Mouse (Mus musculus): Measurements from ENCODE around the gene Rtn4rl2. TPM values are rescaled to one million over a fixed set of nuclear protein-coding genes. Genes with fewer than 3 reads are reported as not detected.

The Rtn4rl2 gene
- total RNA-seq, 2 experiments from 2014 or later: 99.5 to 113 TPM

GRCm38 (mm10) chr2:84822552-84822951 lies 64.0 kb downstream of the Rtn4rl2 start, which contains the start of gene Smtnl1:
TSS of gene Smtnl1 (minus strand) at chr2:84822652.
- Histone ChIP-seq H3K4me3 (no peak within 1 kb of the TSS), H3K27ac (no peak within 1 kb of the TSS)
- no peak for TF ChIP-seq CTCF (IDR thresholded peaks at IDR 0.05)
- intact Hi-C loops (cut with DNase I): no loop called here
- DNase-seq (ENCODE audit: extremely low spot score in 1 of 2, low spot score in 2 of 2): no peak

Small RNAs within 50 kb of the gene (microRNA-seq; reads per million reads assigned to microRNA genes)
- 0 reads per million in 2 experiments for gene Gm24332

Other genes starting within 250 kb of the Rtn4rl2 start
- gene Ctnnd1, start 235.9 kb downstream of the Rtn4rl2 start, total RNA-seq (2021): 10 to 100 TPM; 65.1 to 70.2 TPM
- gene Btbd18, start 227.6 kb downstream of the Rtn4rl2 start, total RNA-seq (2021): not detected
- 10 to 100 TPM; 27.4 to 33.3 TPM for gene Selenoh, start 215.9 kb downstream of the Rtn4rl2 start, total RNA-seq (2021)
- 1 to 10 TPM; 7.6 to 9.6 TPM for gene Gm28635, start 208.7 kb downstream of the Rtn4rl2 start, total RNA-seq (2021)
- 10 to 100 TPM; 30.7 to 30.9 TPM for gene Med19, start 208.3 kb downstream of the Rtn4rl2 start, total RNA-seq (2021)
- 100 to 1,000 TPM; 224 to 239 TPM for gene Tmx2, start 207.6 kb downstream of the Rtn4rl2 start, total RNA-seq (2021)
- 10 to 100 TPM; 48.8 to 49.9 TPM for gene Zdhhc5, start 171.5 kb downstream of the Rtn4rl2 start, total RNA-seq (2021)
- gene Clp1, start 159.4 kb downstream of the Rtn4rl2 start, total RNA-seq (2021): 10 to 100 TPM in 1 of 2 experiments, 1 to 10 TPM in 1; 8.8 to 10.2 TPM
- gene Ypel4, start 152.7 kb downstream of the Rtn4rl2 start, total RNA-seq (2021): 100 to 1,000 TPM; 101 to 102 TPM
- gene Gm19426, start 143.1 kb downstream of the Rtn4rl2 start, total RNA-seq (2021): 1 to 10 TPM; 2.0 to 2.4 TPM
- gene Serping1, start 111.3 kb downstream of the Rtn4rl2 start, total RNA-seq (2021): 1 to 10 TPM; 5.3 to 8.4 TPM
- gene Ube2l6, start 87.9 kb downstream of the Rtn4rl2 start, total RNA-seq (2021): 1 to 10 TPM; 6.4 to 6.7 TPM
- not detected for gene Smtnl1, start 64.1 kb downstream of the Rtn4rl2 start, total RNA-seq (2021)
- 10 to 100 TPM; 49.1 to 51.3 TPM for gene Timm10, start 59.7 kb downstream of the Rtn4rl2 start, total RNA-seq (2021)
- gene Slc43a1, start 47.9 kb downstream of the Rtn4rl2 start, total RNA-seq (2021): under 1 TPM; 0.27 to 0.30 TPM
- gene Slc43a3, start 49.9 kb upstream of the Rtn4rl2 start, total RNA-seq (2021): under 1 TPM in 1 of 2 experiments, not detected in 1; 0.14 TPM
- gene Prg2, start 93.8 kb upstream of the Rtn4rl2 start, total RNA-seq (2021): not detected
- gene Prg3, start 101.5 kb upstream of the Rtn4rl2 start, total RNA-seq (2021): not detected
- 100 to 1,000 TPM; 106 to 111 TPM for gene Ssrp1, start 150.5 kb upstream of the Rtn4rl2 start, total RNA-seq (2021)
- 1 to 10 TPM; 2.0 to 2.6 TPM for gene P2rx3, start 150.8 kb upstream of the Rtn4rl2 start, total RNA-seq (2021)
- gene Tnks1bp1, start 161.3 kb upstream of the Rtn4rl2 start, total RNA-seq (2021): 100 to 1,000 TPM; 130 to 148 TPM
- under 1 TPM; 0.30 to 0.38 TPM for gene Aplnr, start 249.5 kb upstream of the Rtn4rl2 start, total RNA-seq (2021)